Mouse (Mus musculus) small intestine, adult 2 months (tissue): ENCODE results near the gene Hdac11. TPM values are rescaled to one million over a fixed set of nuclear protein-coding genes. Genes with fewer than 3 reads are reported as not detected.

Source experiments
- H3K27ac ChIP-seq: fragments of 200-500 bp; 2 replicates; pipeline ENCODE4 v1.5.1; 2012; ENCODE audit warnings: low read depth, low read length, control low read depth, inconsistent platforms; ENCODE audit not compliant: insufficient read depth
- H3K27me3 ChIP-seq: fragments of 200-500 bp; 2 replicates; pipeline ENCODE4 v1.6.1; 2012; ENCODE audit warnings: mild to moderate bottlenecking, moderate library complexity, low read length, inconsistent platforms; ENCODE audit not compliant: control insufficient read depth, insufficient read depth
- H3K36me3 ChIP-seq: fragments of 200-500 bp; 2 replicates; pipeline ENCODE4 v1.6.1; 2012; ENCODE audit warnings: mild to moderate bottlenecking, low read length, control low read depth, inconsistent platforms; ENCODE audit not compliant: control insufficient read depth, insufficient read depth
- H3K4me1 ChIP-seq: fragments of 200-500 bp; 2 replicates; pipeline ENCODE4 v1.6.1; 2012; ENCODE audit warnings: low read length, inconsistent platforms, mixed read lengths; ENCODE audit not compliant: control insufficient read depth, insufficient read depth, insufficient read length
- H3K4me3 ChIP-seq: fragments of 200-500 bp; 2 replicates; pipeline ENCODE4 v1.5.1; 2012; ENCODE audit warnings: low read depth, mild to moderate bottlenecking, control low read depth, inconsistent platforms, low read length, moderate library complexity
- CTCF ChIP-seq: fragments of 200-500 bp; IDR thresholded peaks from 2 replicates; pipeline ENCODE4 v1.5.1; 2012; ENCODE audit warnings: low read depth, mild to moderate bottlenecking, control low read depth, inconsistent platforms, low read length, moderate library complexity, mixed read lengths; ENCODE audit not compliant: insufficient replicate concordance, insufficient read length; ENCODE audit errors: extremely low read depth
- POLR2A ChIP-seq: fragments of 200-500 bp; IDR thresholded peaks from 2 replicates; pipeline ENCODE4 v1.6.1; 2012; ENCODE audit warnings: low read depth, mild to moderate bottlenecking, control low read depth, inconsistent platforms, low read length, moderate library complexity
- WGBS: fragments of 180-500 bp; shearing (Covaris S2); methylation state at CpG from one replicate; pipeline ENCODE4 v1.1.7; 2018; 5-methylcytosine and 5-hydroxymethylcytosine counted together
- polyA plus RNA-seq: library from polyadenylated mRNA; depleted of rRNA; stranded (reverse); fragments of >200 nt; gene quantifications from 2 replicates; pipeline ENCODE4 v1.2.3, GENCODE M21; 2012

Gene Hdac11
- polyA plus RNA-seq, 1 experiment = 24.0 TPM

- TF ChIP-seq POLR2A (no peak), CTCF (no peak)
- 30% methylated on average over 3 of the region's 3 CpGs for whole genome bisulfite sequencing
- H3K27me3 ChIP-seq = no peaks in the 10 kb centered on the region
- no peaks in the 10 kb centered on the region for H3K36me3 ChIP-seq
- H3K27ac ChIP-seq = 0 out of 2 replicates have a peak overlapping the region, but pooled peaks have one; percentile 9
- H3K4me1 ChIP-seq = peaks cover 8% of the 10 kb centered on the region; the same call in 1 of the 2 replicates
- H3K4me3 ChIP-seq = no peak overlapping the region
Measured at GRCm38 (mm10) chr6:91145056-91145455, 11.4 kb upstream of the Hdac11 start.

GRCm38 (mm10) chr6:91145572-91145971 is 10.9 kb upstream of the Hdac11 start:
- 67% methylated on average over 5 of the region's 5 CpGs for WGBS
- no peaks in the 10 kb centered on the region for H3K36me3 ChIP-seq
- no peak overlapping the region for H3K27ac ChIP-seq

GRCm38 (mm10) chr6:91146443-91147151 is 9.9 kb upstream of the Hdac11 start:
- Histone ChIP-seq H3K36me3 (no peaks in the 10 kb centered on the region), H3K27ac (no peak overlapping the region), H3K27me3 (no peaks in the 10 kb centered on the region), H3K4me1 (peaks cover 8% of the 10 kb centered on the region; the same call in 1 of the 2 replicates), H3K4me3 (no peak overlapping the region)
- 65% methylated on average over 5 of the region's 5 CpGs for WGBS
- TF ChIP-seq POLR2A (no peak), CTCF (no peak)

More at GRCm38 (mm10) chr6:91145572-91145971, 10.9 kb upstream of the Hdac11 start:
- Histone ChIP-seq H3K27me3 (no peaks in the 10 kb centered on the region), H3K4me3 (no peak overlapping the region), H3K4me1 (peaks cover 8% of the 10 kb centered on the region; the same call in 1 of the 2 replicates)
- TF ChIP-seq CTCF (no peak), POLR2A (no peak)

GRCm38 (mm10) chr6:91147152-91147770 is 9.2 kb upstream of the Hdac11 start:
- H3K4me1 ChIP-seq = peaks cover 8% of the 10 kb centered on the region; the same call in 1 of the 2 replicates
- H3K27me3 ChIP-seq = no peaks in the 10 kb centered on the region
- no peak overlapping the region for H3K4me3 ChIP-seq
- H3K36me3 ChIP-seq = no peaks in the 10 kb centered on the region
- no peak overlapping the region for H3K27ac ChIP-seq
- TF ChIP-seq CTCF (no peak), POLR2A (no peak)
- WGBS = 79% methylated on average over 2 of the region's 2 CpGs

GRCm38 (mm10) chr6:91152892-91153548 is 3.4 kb upstream of the Hdac11 start:
- H3K27me3 ChIP-seq = no peaks in the 10 kb centered on the region
- TF ChIP-seq POLR2A (no peak), CTCF (no peak)
- no peak overlapping the region for H3K4me3 ChIP-seq
- H3K4me1 ChIP-seq = peaks cover 27% of the 10 kb centered on the region
- H3K36me3 ChIP-seq = no peaks in the 10 kb centered on the region
- 50% methylated on average over 7 of the region's 7 CpGs for WGBS
- no peak overlapping the region for H3K27ac ChIP-seq

GRCm38 (mm10) chr6:91153549-91154064 is 2.9 kb upstream of the Hdac11 start:
- TF ChIP-seq CTCF (no peak), POLR2A (no peak)
- no peaks in the 10 kb centered on the region for H3K27me3 ChIP-seq
- WGBS = 14% methylated on average over 10 of the region's 10 CpGs
- peak overlapping the region; percentile 14; the same call in 1 of the 2 replicates for H3K4me3 ChIP-seq
- H3K27ac ChIP-seq = no peak overlapping the region
- peaks cover 29% of the 10 kb centered on the region for H3K4me1 ChIP-seq
- H3K36me3 ChIP-seq = no peaks in the 10 kb centered on the region

GRCm38 (mm10) chr6:91154685-91155084 is 1.8 kb upstream of the Hdac11 start:
- 34% methylated on average over 4 of the region's 4 CpGs for WGBS
- H3K27me3 ChIP-seq = no peaks in the 10 kb centered on the region
- peaks cover 5% of the 10 kb centered on the region; the same call in 1 of the 2 replicates for H3K36me3 ChIP-seq
- H3K27ac ChIP-seq = peak overlapping the region; percentile 69
- H3K4me1 ChIP-seq = peaks cover 33% of the 10 kb centered on the region
- TF ChIP-seq POLR2A (no peak), CTCF (no peak)
- H3K4me3 ChIP-seq = no peak overlapping the region
